Mouse (Mus musculus) MEL (cell line): Measurements from ENCODE around the gene Cnst. TPM values are rescaled to one million over a fixed set of nuclear protein-coding genes. Genes with fewer than 3 reads are reported as not detected.
A peak's percentile ranks its signal among the peaks of the same experiment; 100 is the strongest.

Source experiments
- DNase-seq: peaks from one replicate; pipeline ENCODE4 v3.0.0; 2011; ENCODE audit warnings: low read depth, low spot score
- H3K27ac ChIP-seq: 2 replicates; pipeline ENCODE4 v1.5.1; 2012; ENCODE audit warnings: low read depth, mild to moderate bottlenecking, control low read depth, low read length, moderate library complexity; ENCODE audit not compliant: control insufficient read depth
- H3K27me3 ChIP-seq, 2 experiments: fragments of 150-350 bp in 1 of 2; sonication (generic) in 1 of 2; 2 replicates each; pipeline ENCODE4 v1.6.1; 2012; ENCODE audit warnings: low read length in 2 of 2, mild to moderate bottlenecking in 2 of 2, improper control_type of control experiment in 1 of 2, moderate library complexity in 1 of 2; ENCODE audit not compliant: insufficient read depth in 2 of 2, control insufficient read depth in 1 of 2
- H3K36me3 ChIP-seq, 2 experiments: 2 replicates each; pipeline ENCODE4 v1.6.1; 2012 to 2014; ENCODE audit warnings: low read length in 2 of 2, improper control_type of control experiment in 1 of 2, inconsistent platforms in 1 of 2, mild to moderate bottlenecking in 1 of 2; ENCODE audit not compliant: insufficient read depth in 2 of 2, control insufficient read depth in 1 of 2
- H3K4me1 ChIP-seq, 2 experiments: fragments of 150-350 bp in 1 of 2; sonication (generic) in 1 of 2; 2 replicates each; pipeline ENCODE4 v1.6.1; 2012; ENCODE audit warnings: low read length in 2 of 2, improper control_type of control experiment in 1 of 2, mild to moderate bottlenecking in 1 of 2; ENCODE audit not compliant: insufficient read depth in 2 of 2, control insufficient read depth in 1 of 2
- H3K4me3 ChIP-seq, 2 experiments: fragments of 150-350 bp in 1 of 2; sonication (generic) in 1 of 2; 2 replicates each; pipeline ENCODE4 v1.5.1; 2012; ENCODE audit warnings: low read depth in 2 of 2, low read length in 2 of 2, mild to moderate bottlenecking in 2 of 2, moderate library complexity in 2 of 2, control low read depth in 1 of 2, improper control_type of control experiment in 1 of 2; ENCODE audit not compliant: control insufficient read depth in 1 of 2, insufficient read depth in 1 of 2
- H3K79me2 ChIP-seq: 2 replicates; pipeline ENCODE4 v1.6.1; 2012; ENCODE audit warnings: mild to moderate bottlenecking, low read length, moderate library complexity; ENCODE audit not compliant: control insufficient read depth, poor library complexity, insufficient read depth
- H3K9ac ChIP-seq: 2 replicates; pipeline ENCODE4 v1.6.1; 2012; ENCODE audit warnings: low read depth, mild to moderate bottlenecking, control low read depth, low read length, moderate library complexity; ENCODE audit not compliant: control insufficient read depth, poor library complexity, severe bottlenecking
- H3K9me3 ChIP-seq: fragments of 150-350 bp; sonication (generic); replicated peaks from 2 replicates; pipeline ENCODE4 v1.6.1; 2012; ENCODE audit warnings: mild to moderate bottlenecking, low read length, improper control_type of control experiment, moderate library complexity; ENCODE audit not compliant: insufficient read depth
- BHLHE40 ChIP-seq: IDR thresholded peaks from 2 replicates; pipeline ENCODE4 v1.6.1; 2012; ENCODE audit warnings: low read depth, mild to moderate bottlenecking, inconsistent platforms, low read length, improper control_type of control experiment, borderline replicate concordance
- CTCF ChIP-seq, 3 experiments: IDR thresholded peaks in 2 of 3; conservative IDR thresholded peaks in 1 of 3; 2 replicates each; pipeline ENCODE4 v1.5.1; 2011 to 2012; ENCODE audit warnings: low read length in 3 of 3, low read depth in 2 of 3, mild to moderate bottlenecking in 2 of 3, improper control_type of control experiment in 1 of 3, inconsistent platforms in 1 of 3, mixed read lengths in 1 of 3, moderate library complexity in 1 of 3; ENCODE audit not compliant: control insufficient read depth in 1 of 3, insufficient read depth in 1 of 3, poor library complexity in 1 of 3, severe bottlenecking in 1 of 3
- ELF1 ChIP-seq: IDR thresholded peaks from 2 replicates; pipeline ENCODE4 v1.6.1; 2014; ENCODE audit warnings: low read depth, mild to moderate bottlenecking, inconsistent platforms, low read length, improper control_type of control experiment, moderate library complexity
- EP300 ChIP-seq, 2 experiments: IDR thresholded peaks; 2 replicates each; pipeline ENCODE4 v1.6.1; 2011; ENCODE audit warnings: improper control_type of control experiment in 2 of 2, low read length in 2 of 2, low read depth in 1 of 2, mild to moderate bottlenecking in 1 of 2
- GATA1 ChIP-seq: IDR thresholded peaks from 2 replicates; pipeline ENCODE4 v1.6.1; 2011; ENCODE audit warnings: low read depth, low read length, improper control_type of control experiment
- HCFC1 ChIP-seq: IDR thresholded peaks from 2 replicates; pipeline ENCODE4 v1.6.1; 2012; ENCODE audit warnings: low read depth, mild to moderate bottlenecking, inconsistent platforms, low read length, improper control_type of control experiment, moderate library complexity
- JUND ChIP-seq: IDR thresholded peaks from 2 replicates; pipeline ENCODE4 v1.6.1; 2011; ENCODE audit warnings: low read depth, mild to moderate bottlenecking, improper control_type of control experiment, low read length
- KAT2A ChIP-seq: conservative IDR thresholded peaks from 2 replicates; pipeline ENCODE4 v1.6.1; 2012; ENCODE audit warnings: low read depth, low read length, improper control_type of control experiment, inconsistent platforms
- MYC ChIP-seq: IDR thresholded peaks from 2 replicates; pipeline ENCODE4 v1.6.1; 2011; ENCODE audit warnings: low read depth, mild to moderate bottlenecking, low read length, improper control_type of control experiment, moderate library complexity
- NELFE ChIP-seq: IDR thresholded peaks from 2 replicates; pipeline ENCODE4 v1.6.1; 2011; ENCODE audit warnings: low read depth, low read length, improper control_type of control experiment
- POLR2A ChIP-seq, 2 experiments: IDR thresholded peaks; 2 replicates each; pipeline ENCODE4 v1.6.1; 2011 to 2012; ENCODE audit warnings: low read length in 2 of 2, mild to moderate bottlenecking in 2 of 2, control low read depth in 1 of 2, improper control_type of control experiment in 1 of 2, low read depth in 1 of 2, moderate library complexity in 1 of 2; ENCODE audit not compliant: control insufficient read depth in 1 of 2, insufficient read depth in 1 of 2, poor library complexity in 1 of 2
- POLR2AphosphoS5 ChIP-seq: IDR thresholded peaks from 2 replicates; pipeline ENCODE4 v1.6.1; 2012; ENCODE audit warnings: low read depth, borderline replicate concordance, mild to moderate bottlenecking, inconsistent platforms, low read length, moderate library complexity, mixed read lengths
- RAD21 ChIP-seq: IDR thresholded peaks from 2 replicates; pipeline ENCODE4 v1.6.1; 2011; ENCODE audit warnings: mild to moderate bottlenecking, low read depth, low read length, improper control_type of control experiment
- SMC3 ChIP-seq: IDR thresholded peaks from 2 replicates; pipeline ENCODE4 v1.6.1; 2011; ENCODE audit warnings: low read depth, low read length, improper control_type of control experiment
- TAL1 ChIP-seq: IDR thresholded peaks from 2 replicates; pipeline ENCODE4 v1.6.1; 2012; ENCODE audit warnings: mild to moderate bottlenecking, inconsistent platforms, low read length, moderate library complexity, mixed read lengths
- TCF12 ChIP-seq: IDR thresholded peaks from 2 replicates; pipeline ENCODE4 v1.6.1; 2014; ENCODE audit warnings: low read depth, mild to moderate bottlenecking, inconsistent platforms, low read length, improper control_type of control experiment, moderate library complexity
- USF1 ChIP-seq: IDR thresholded peaks from 2 replicates; pipeline ENCODE4 v1.6.1; 2014; ENCODE audit warnings: low read depth, mild to moderate bottlenecking, inconsistent platforms, low read length, improper control_type of control experiment, moderate library complexity
- ZKSCAN1 ChIP-seq: IDR thresholded peaks from 2 replicates; pipeline ENCODE4 v1.6.1; 2012; ENCODE audit warnings: low read depth, mild to moderate bottlenecking, inconsistent platforms, low read length, improper control_type of control experiment, moderate library complexity
- ZNF384 ChIP-seq: IDR thresholded peaks from 2 replicates; pipeline ENCODE4 v1.6.1; 2012; ENCODE audit warnings: low read depth, mild to moderate bottlenecking, inconsistent platforms, low read length, improper control_type of control experiment
- polyA plus RNA-seq, 2 experiments: library from polyadenylated mRNA; stranded (reverse) in 1 of 2; unstranded in 1 of 2; fragments of >175 nt in 1 of 2; fragments of >200 nt in 1 of 2; gene quantifications; 2 replicates each; pipeline versions ENCODE4 v1.2.1 to v1.2.4; 2012; ENCODE audit warnings: low replicate concordance in 2 of 2, low read depth in 1 of 2; ENCODE audit not compliant: insufficient read length in 2 of 2, insufficient read depth in 1 of 2, missing spikeins in 1 of 2
- total RNA-seq: library from RNA; depleted of rRNA; stranded (reverse); fragments of 300-350 nt; gene quantifications from 2 replicates; pipeline ENCODE4 v1.2.3, GENCODE M21; 2012

Gene Cnst
- total and polyA plus RNA-seq, 3 experiments, result 10.4 to 12.1 TPM; not detected in 1

DNA sequence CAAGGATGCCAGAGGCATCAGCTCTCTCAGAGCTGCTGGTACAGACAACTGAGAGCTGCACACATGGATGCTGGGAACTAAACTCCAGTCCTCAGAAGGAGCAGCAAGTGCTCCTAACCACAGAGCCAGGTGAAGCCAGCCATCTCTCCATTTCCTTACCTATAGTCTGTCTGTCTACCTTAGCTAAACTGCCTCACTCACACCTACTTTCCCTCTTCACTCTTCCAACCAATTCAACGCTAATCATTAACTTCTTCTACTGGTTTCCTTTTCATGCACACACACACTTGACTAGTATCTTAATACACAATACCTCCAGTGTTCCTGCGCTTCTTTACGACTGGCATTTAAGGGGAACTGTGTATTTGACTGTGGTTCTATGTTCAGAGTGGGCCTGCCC is 6.3 kb upstream of the Cnst start:
- Histone ChIP-seq H3K9me3 (no peaks in the 10 kb centered on the region), H3K9ac (no peak overlapping the region), H3K36me3 (peaks cover 4 to 19% of the 10 kb centered on the region in 2 experiments), H3K4me3 (no peak overlapping the region), H3K27ac (no peak overlapping the region), H3K27me3 (no peaks in the 10 kb centered on the region), H3K4me1 (peaks cover 5 to 7% of the 10 kb centered on the region in 2 experiments; a peak in 3 of 4 replicates), H3K79me2 (peaks cover 18% of the 10 kb centered on the region)
- DNase-seq, result no peak
- TF ChIP-seq POLR2A (IDR thresholded peaks at IDR 0.05; ENCODE audit: control insufficient read depth in 1 of 2, insufficient read depth in 1 of 2, low read depth in 1 of 2, low read length in 2 of 2, poor library complexity in 1 of 2) (no peak), ZKSCAN1 (no peak), USF1 (no peak), POLR2AphosphoS5 (no peak), GATA1 (no peak), EP300 (IDR thresholded peaks at IDR 0.05; ENCODE audit: low read depth in 1 of 2, low read length in 2 of 2) (no peak), TCF12 (no peak)

GRCm38 (mm10) chr1:179541502-179541901 is 4.7 kb upstream of the Cnst start:
- no peaks in the 10 kb centered on the region for H3K9me3 ChIP-seq
- no peak for TF ChIP-seq BHLHE40
- no peak for TF ChIP-seq ZNF384
- peak; percentile 50; the same call in 1 of the 2 replicates for TF ChIP-seq GATA1
- peak; percentile 35 to 69 (median 59) for TF ChIP-seq CTCF (IDR thresholded peaks at IDR 0.05 in 2 of 3, conservative IDR thresholded peaks at IDR 0.05 in 1 of 3; ENCODE audit: control insufficient read depth in 1 of 3, insufficient read depth in 1 of 3, low read depth in 2 of 3, low read length in 3 of 3, poor library complexity in 1 of 3, severe bottlenecking in 1 of 3)
- no peak for TF ChIP-seq KAT2A
- peak; percentile 36; the same call in 1 of the 2 replicates for TF ChIP-seq SMC3
- TF ChIP-seq USF1, result no peak
- no peak for TF ChIP-seq JUND
- no peak for TF ChIP-seq TAL1
- TF ChIP-seq MYC, result 0 out of 2 replicates have a peak, but pooled peaks have one; percentile 58
- TF ChIP-seq HCFC1, result no peak
- TF ChIP-seq ELF1, result no peak
- TF ChIP-seq RAD21, result peak; percentile 8
- TF ChIP-seq NELFE, result no peak
- peaks cover 25% of the 10 kb centered on the region for H3K79me2 ChIP-seq
- H3K27me3 ChIP-seq, result no peaks in the 10 kb centered on the region
- peak; percentile 71 for DNase-seq
- H3K27ac ChIP-seq, result no peak overlapping the region
- H3K9ac ChIP-seq, result no peak overlapping the region
- peaks cover 5 to 7% of the 10 kb centered on the region in 2 experiments; a peak in 3 of 4 replicates for H3K4me1 ChIP-seq
- no peak overlapping the region for H3K4me3 ChIP-seq
- H3K36me3 ChIP-seq, result peaks cover 4 to 19% of the 10 kb centered on the region in 2 experiments
